Mouse (Mus musculus) forebrain, embryonic 15.5 days (tissue): ENCODE results near the gene Nkrf. TPM values are rescaled to one million over a fixed set of nuclear protein-coding genes. Genes with fewer than 3 reads are reported as not detected.

Experiments used
- ATAC-seq: fragments of 200-750 bp; cut with Nextera tagmentation; replicated peaks from 2 replicates; pipeline ENCODE4 v1.8.0; 2017; ENCODE audit warnings: mild to moderate bottlenecking, moderate TSS enrichment, moderate library complexity
- H3K27ac ChIP-seq: fragments of 300-500 bp; sonication (generic); replicated peaks from 2 replicates; pipeline ENCODE4 v1.5.1; 2015; ENCODE audit warnings: mild to moderate bottlenecking, inconsistent platforms
- H3K27me3 ChIP-seq: fragments of 300-500 bp; sonication (generic); 2 replicates; pipeline ENCODE4 v1.6.1; 2015; ENCODE audit warnings: inconsistent platforms
- H3K36me3 ChIP-seq: fragments of 300-500 bp; sonication (generic); 2 replicates; pipeline ENCODE4 v1.6.1; 2015; ENCODE audit warnings: mild to moderate bottlenecking, inconsistent platforms
- H3K4me1 ChIP-seq: fragments of 300-500 bp; sonication (generic); 2 replicates; pipeline ENCODE4 v1.6.1; 2015; ENCODE audit warnings: inconsistent platforms
- H3K4me2 ChIP-seq: fragments of 300-500 bp; sonication (generic); replicated peaks from 2 replicates; pipeline ENCODE4 v1.6.1; 2015; ENCODE audit warnings: mild to moderate bottlenecking, inconsistent platforms
- H3K4me3 ChIP-seq: fragments of 300-500 bp; sonication (generic); 2 replicates; pipeline ENCODE4 v1.5.1; 2015; ENCODE audit warnings: mild to moderate bottlenecking, inconsistent platforms
- H3K9ac ChIP-seq: fragments of 300-500 bp; sonication (generic); replicated peaks from 2 replicates; pipeline ENCODE4 v1.6.1; 2015; ENCODE audit warnings: mild to moderate bottlenecking, inconsistent platforms
- H3K9me3 ChIP-seq: fragments of 300-500 bp; sonication (generic); 2 replicates; pipeline ENCODE4 v1.6.1; 2016; ENCODE audit warnings: inconsistent platforms
- WGBS: fragments of 180-500 bp; shearing (Covaris S2); methylation state at CpG from one replicate; pipeline ENCODE4 v1.1.7; 2015; ENCODE audit warnings: mixed read lengths; 5-methylcytosine and 5-hydroxymethylcytosine counted together
- polyA plus RNA-seq: library from polyadenylated mRNA; unstranded; fragments of >200 nt; fragmentation: Nextera tagmentation; extraction: Ambion mirVana; gene quantifications from 2 replicates; pipeline ENCODE4 v1.2.1, GENCODE M21; 2015

The Nkrf gene
- polyA plus RNA-seq: 11.5 and 12.3 TPM in 2 replicates

DNA sequence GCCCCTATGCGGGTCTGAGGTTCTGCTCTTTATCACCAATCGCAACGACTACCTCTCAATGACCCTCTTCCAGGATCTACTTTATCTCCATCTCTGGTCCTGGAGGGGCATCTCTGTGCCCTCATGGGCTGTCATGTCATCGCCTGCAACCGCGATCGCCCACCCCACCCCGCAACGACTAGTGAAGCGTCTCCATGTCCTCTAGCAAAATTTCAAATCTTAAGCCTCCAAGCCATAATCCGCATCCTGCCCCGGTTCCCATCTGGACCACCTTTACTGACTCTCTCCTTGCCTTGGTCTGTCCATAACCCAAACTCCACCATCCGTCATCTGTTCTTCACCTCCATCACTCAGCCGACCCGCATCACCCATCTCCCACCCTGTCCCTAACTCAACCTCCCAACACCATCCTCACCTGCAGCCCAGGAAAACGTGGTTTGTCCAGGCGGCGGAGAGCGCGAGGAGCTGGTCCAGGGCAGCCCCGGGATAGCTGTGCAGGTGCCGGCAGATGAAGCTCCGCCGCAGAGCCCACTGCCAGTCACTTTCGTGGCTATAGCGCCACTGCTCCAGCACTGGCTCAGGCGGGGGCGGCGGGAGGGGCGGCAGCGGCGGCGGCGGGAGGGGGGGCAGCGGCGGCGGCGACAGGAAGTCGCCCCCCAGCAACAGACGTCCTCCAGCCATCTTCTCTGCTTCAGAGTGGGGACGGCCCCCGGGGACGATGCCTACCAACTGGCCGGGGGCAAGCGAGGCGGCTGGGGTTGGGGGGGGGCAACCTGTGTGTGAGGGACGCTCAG, at the start of gene Nkrf:
Gene Nkrf (minus strand): TSS at position 579 of the 794 bp plus-strand sequence.
- peak within 1 kb of the TSS; percentile 50 for H3K4me2 ChIP-seq
- H3K36me3 ChIP-seq: no peaks in the 10 kb centered on the region
- H3K27ac ChIP-seq: peak within 1 kb of the TSS; percentile 84
- no peaks in the 10 kb centered on the region for H3K27me3 ChIP-seq
- peak; percentile 78 for ATAC-seq
- WGBS: 22% methylated on average over 37 of the region's 47 CpGs
- no peaks in the 10 kb centered on the region for H3K9me3 ChIP-seq
- 0 out of 2 replicates have a peak, but pooled peaks cover 4% of the 10 kb centered on the region for H3K4me1 ChIP-seq
- peak within 1 kb of the TSS; percentile 60 for H3K4me3 ChIP-seq
- peak within 1 kb of the TSS; percentile 70 for H3K9ac ChIP-seq

- no peak for ATAC-seq
- Histone ChIP-seq H3K27ac (no peak overlapping the region), H3K4me1 (no peaks in the 10 kb centered on the region), H3K4me2 (no peak overlapping the region), H3K9ac (no peak overlapping the region), H3K9me3 (no peaks in the 10 kb centered on the region), H3K27me3 (no peaks in the 10 kb centered on the region), H3K4me3 (no peak overlapping the region), H3K36me3 (peaks cover 5% of the 10 kb centered on the region; the same call in 1 of the 2 replicates)
- 85% methylated on average over 3 of the region's 3 CpGs for WGBS
These were observed 38.4 kb upstream of the Nkrf start for GRCm38 (mm10) chrX:36941106-36941505.

- 0 out of 2 replicates have a peak, but pooled peaks have one; percentile 43 for ATAC-seq
- Histone ChIP-seq H3K36me3 (peaks cover 5% of the 10 kb centered on the region; the same call in 1 of the 2 replicates), H3K4me1 (no peaks in the 10 kb centered on the region), H3K9ac (no peak overlapping the region), H3K27me3 (no peaks in the 10 kb centered on the region), H3K27ac (no peak overlapping the region), H3K4me2 (no peak overlapping the region), H3K9me3 (no peaks in the 10 kb centered on the region), H3K4me3 (no peak overlapping the region)
- 76% methylated on average over 4 of the region's 4 CpGs for WGBS
These were observed 37.2 kb upstream of the Nkrf start for GRCm38 (mm10) chrX:36939806-36940413.

DNA sequence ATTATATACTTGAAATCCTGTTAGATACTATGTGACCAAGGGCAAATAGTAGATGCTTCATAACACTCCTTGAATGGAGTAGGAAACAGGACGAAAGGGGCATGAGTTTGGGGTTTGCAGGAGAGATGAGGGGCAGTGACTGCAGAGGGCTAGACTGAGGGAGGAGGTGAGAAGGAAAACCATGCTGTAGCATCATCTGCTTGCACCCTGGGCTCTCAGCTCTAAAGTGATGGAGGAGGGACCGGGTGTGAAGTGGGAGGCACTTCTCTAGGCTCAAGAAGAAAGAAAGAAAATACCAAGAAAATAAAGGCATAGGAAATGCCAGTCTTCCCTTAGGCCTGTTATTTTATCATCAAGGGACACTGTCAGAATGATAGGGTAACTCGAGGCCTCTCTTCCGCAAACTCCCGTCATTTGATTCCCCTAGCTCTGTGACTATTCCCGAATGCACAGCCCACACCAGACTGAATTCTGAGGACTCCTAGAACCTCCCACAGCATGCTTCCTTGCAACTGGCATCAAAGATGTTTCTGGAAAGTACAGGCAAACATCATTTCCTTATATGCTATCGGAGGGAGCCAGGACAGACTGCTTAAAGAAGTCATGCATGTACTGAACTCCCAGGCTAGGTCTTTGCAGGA, 32.7 kb upstream of the Nkrf start:
- Histone ChIP-seq H3K9ac (no peak overlapping the region), H3K36me3 (no peaks in the 10 kb centered on the region), H3K27ac (no peak overlapping the region), H3K9me3 (no peaks in the 10 kb centered on the region), H3K4me2 (no peak overlapping the region), H3K4me3 (no peak overlapping the region), H3K27me3 (no peaks in the 10 kb centered on the region), H3K4me1 (no peaks in the 10 kb centered on the region)
- 79% methylated on average over 7 of the region's 7 CpGs for WGBS
- ATAC-seq: no peak

- 29% methylated on average over 1 of the region's 1 CpGs for WGBS
- Histone ChIP-seq H3K9ac (no peak overlapping the region), H3K4me3 (no peak overlapping the region), H3K27ac (no peak overlapping the region), H3K9me3 (no peaks in the 10 kb centered on the region), H3K4me1 (no peaks in the 10 kb centered on the region), H3K36me3 (no peaks in the 10 kb centered on the region; the same call in 1 of the 2 replicates), H3K27me3 (no peaks in the 10 kb centered on the region), H3K4me2 (no peak overlapping the region)
- ATAC-seq: no peak
These were observed 27.9 kb upstream of the Nkrf start for GRCm38 (mm10) chrX:36930574-36930973.

DNA sequence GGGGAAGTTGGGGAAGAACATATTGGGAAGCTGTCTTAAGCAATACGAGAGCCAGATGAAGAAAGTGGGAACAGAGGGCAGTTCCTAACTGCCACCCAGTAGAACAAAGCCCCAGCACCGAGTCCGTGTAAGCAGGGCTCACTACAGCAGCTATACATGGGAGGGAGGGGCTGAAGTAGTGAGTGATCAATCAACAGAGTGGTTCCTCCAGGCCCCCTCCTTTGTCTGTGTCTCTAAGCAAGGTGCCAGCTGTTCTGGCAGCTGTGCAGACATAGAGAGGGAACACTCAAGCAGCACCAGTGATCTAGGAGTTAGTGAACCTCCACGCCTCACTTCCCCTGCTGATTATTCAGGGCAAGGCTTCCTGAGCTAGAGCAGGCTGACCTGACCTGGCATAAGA, 27.0 kb upstream of the Nkrf start:
- Histone ChIP-seq H3K4me2 (no peak overlapping the region), H3K36me3 (no peaks in the 10 kb centered on the region; the same call in 1 of the 2 replicates), H3K27me3 (no peaks in the 10 kb centered on the region), H3K4me3 (no peak overlapping the region), H3K9me3 (no peaks in the 10 kb centered on the region), H3K9ac (no peak overlapping the region), H3K27ac (no peak overlapping the region), H3K4me1 (no peaks in the 10 kb centered on the region)
- 82% methylated on average over 4 of the region's 4 CpGs for WGBS
- ATAC-seq: 0 out of 2 replicates have a peak, but pooled peaks have one; percentile 26

- no peaks in the 10 kb centered on the region; the same call in 1 of the 2 replicates for H3K36me3 ChIP-seq
- no peak overlapping the region for H3K27ac ChIP-seq
- no peaks in the 10 kb centered on the region for H3K4me1 ChIP-seq
- no peak overlapping the region for H3K9ac ChIP-seq
- ATAC-seq: no peak
- no peak overlapping the region for H3K4me3 ChIP-seq
- 77% methylated on average over 4 of the region's 4 CpGs for WGBS
- no peaks in the 10 kb centered on the region for H3K9me3 ChIP-seq
- no peaks in the 10 kb centered on the region for H3K27me3 ChIP-seq
- H3K4me2 ChIP-seq: no peak overlapping the region
These were observed 26.1 kb upstream of the Nkrf start for GRCm38 (mm10) chrX:36928791-36929190.

DNA sequence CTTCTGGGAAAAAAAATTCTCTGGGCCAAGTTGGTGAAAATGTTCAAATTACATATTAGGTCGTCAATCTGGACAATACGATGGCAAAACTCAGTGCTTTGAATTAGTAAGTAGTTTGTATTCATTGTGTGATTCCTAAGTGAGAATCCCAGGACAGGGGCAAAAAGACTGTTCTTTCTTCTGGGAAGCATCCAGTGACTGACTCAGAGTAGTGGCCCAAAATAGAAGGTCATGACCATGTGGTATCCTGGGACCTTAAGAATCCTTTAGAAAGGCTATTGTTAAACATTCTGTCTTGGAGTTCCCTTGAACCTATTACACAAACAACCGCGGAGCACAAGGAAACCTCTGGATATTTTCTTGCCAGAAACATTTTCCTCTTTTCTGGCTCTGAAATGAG, 18.6 kb upstream of the Nkrf start:
- Histone ChIP-seq H3K4me3 (no peak overlapping the region), H3K27me3 (no peaks in the 10 kb centered on the region), H3K4me2 (no peak overlapping the region), H3K9ac (no peak overlapping the region), H3K27ac (no peak overlapping the region), H3K36me3 (no peaks in the 10 kb centered on the region), H3K4me1 (no peaks in the 10 kb centered on the region), H3K9me3 (no peaks in the 10 kb centered on the region)
- ATAC-seq: no peak
- WGBS: 85% methylated on average over 4 of the region's 4 CpGs

GRCm38 (mm10) chrX:36917749-36918148, 15.1 kb upstream of the Nkrf start:
- no peak overlapping the region for H3K9ac ChIP-seq
- 97% methylated on average over 1 of the region's 1 CpGs for WGBS
- no peak overlapping the region for H3K4me3 ChIP-seq
- no peaks in the 10 kb centered on the region for H3K36me3 ChIP-seq
- H3K4me2 ChIP-seq: no peak overlapping the region
- ATAC-seq: no peak
- H3K4me1 ChIP-seq: no peaks in the 10 kb centered on the region
- H3K27ac ChIP-seq: no peak overlapping the region
- no peaks in the 10 kb centered on the region for H3K27me3 ChIP-seq
- H3K9me3 ChIP-seq: no peaks in the 10 kb centered on the region

DNA sequence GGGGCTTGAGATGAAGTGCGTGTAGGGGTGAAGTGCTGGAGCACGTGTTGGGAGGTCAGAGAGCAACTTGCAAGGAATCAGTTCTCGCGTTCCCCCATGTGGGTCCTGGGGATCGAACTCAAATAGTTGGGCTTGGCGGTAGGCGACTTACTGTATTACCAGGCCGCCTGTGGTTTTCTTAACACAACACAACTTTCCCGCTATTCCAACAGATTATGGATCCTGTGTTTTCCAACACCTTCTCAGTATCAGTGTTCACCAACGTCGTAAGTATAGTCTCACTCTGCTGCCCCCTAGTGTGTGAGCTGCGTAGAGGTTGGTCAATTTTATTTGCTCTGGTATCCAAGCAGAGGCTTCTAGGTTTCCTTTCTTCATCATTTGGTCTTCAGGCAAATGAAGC, 8.6 kb upstream of the Nkrf start:
- H3K9me3 ChIP-seq: no peaks in the 10 kb centered on the region
- ATAC-seq: 0 out of 2 replicates have a peak, but pooled peaks have one; percentile 48
- H3K4me1 ChIP-seq: no peaks in the 10 kb centered on the region
- H3K36me3 ChIP-seq: no peaks in the 10 kb centered on the region
- H3K9ac ChIP-seq: no peak overlapping the region
- H3K4me2 ChIP-seq: no peak overlapping the region
- no peak overlapping the region for H3K27ac ChIP-seq
- whole genome bisulfite sequencing: 46% methylated on average over 12 of the region's 12 CpGs
- no peaks in the 10 kb centered on the region for H3K27me3 ChIP-seq
- no peak overlapping the region for H3K4me3 ChIP-seq

DNA sequence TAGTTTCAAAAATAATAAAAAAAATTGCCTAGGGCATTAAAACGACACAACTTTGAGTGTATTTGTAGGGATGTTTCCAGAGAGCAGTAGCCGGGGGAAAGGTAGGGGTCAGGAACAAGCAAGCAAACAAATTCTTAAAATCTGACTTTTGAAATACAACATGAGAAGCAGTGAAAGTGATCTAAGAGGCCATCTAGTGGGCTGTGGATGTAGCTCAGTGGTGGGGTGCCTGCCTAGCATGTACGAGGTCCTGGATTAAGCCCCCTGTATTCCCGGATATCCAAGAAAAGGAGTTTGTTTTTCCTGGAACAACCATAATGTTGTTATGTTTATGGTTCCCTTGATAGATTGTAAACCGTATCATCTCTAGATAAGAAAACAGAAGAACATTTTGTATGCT, 3.8 kb upstream of the Nkrf start:
- Histone ChIP-seq H3K4me2 (no peak overlapping the region), H3K9me3 (no peaks in the 10 kb centered on the region), H3K27me3 (no peaks in the 10 kb centered on the region), H3K9ac (no peak overlapping the region), H3K4me1 (0 out of 2 replicates have a peak, but pooled peaks cover 4% of the 10 kb centered on the region), H3K36me3 (no peaks in the 10 kb centered on the region), H3K4me3 (no peak overlapping the region), H3K27ac (no peak overlapping the region)
- no peak for ATAC-seq
- 40% methylated on average over 5 of the region's 5 CpGs for WGBS
